Mouse (Mus musculus) kidney, postnatal 36 days (tissue): ENCODE results near the gene Tasp1.
"Not testable (repeated sequence)": the region's sequence is repeated elsewhere in the genome, so short reads cannot be mapped to it uniquely, and the experiment has no call there.

Experiments
- DNase-seq, 2 experiments: peaks; one replicate each; pipeline ENCODE4 v3.0.0; 2021 to 2022; ENCODE audit warnings: mixed read lengths in 2 of 2

The Tasp1 gene

DNA sequence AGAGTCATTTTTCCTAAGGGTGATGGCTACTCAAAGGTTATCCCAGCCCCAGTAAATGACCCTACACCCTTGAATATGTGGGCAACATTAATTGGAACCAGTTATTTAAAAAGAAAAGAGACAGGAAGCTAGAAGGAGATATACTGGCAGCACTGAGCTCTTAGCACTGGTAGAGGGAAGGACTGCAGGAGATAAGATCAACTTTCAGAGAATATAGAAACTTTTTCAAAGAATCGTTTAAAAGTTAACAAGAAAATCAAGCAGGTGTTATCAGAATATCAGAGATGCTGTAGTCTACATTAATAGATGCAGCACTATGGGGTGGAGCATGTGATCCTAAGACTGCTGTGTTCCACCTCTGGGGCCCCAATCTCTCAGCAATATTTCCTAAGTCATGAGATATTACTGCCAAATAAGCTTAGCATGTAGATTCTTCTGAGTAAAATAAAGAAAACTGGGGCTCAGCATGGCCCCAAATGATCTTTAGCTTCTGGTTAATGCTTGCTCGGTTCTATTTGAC lies 14.9 kb downstream of the Tasp1 start:
- no peak for DNase-seq

DNA sequence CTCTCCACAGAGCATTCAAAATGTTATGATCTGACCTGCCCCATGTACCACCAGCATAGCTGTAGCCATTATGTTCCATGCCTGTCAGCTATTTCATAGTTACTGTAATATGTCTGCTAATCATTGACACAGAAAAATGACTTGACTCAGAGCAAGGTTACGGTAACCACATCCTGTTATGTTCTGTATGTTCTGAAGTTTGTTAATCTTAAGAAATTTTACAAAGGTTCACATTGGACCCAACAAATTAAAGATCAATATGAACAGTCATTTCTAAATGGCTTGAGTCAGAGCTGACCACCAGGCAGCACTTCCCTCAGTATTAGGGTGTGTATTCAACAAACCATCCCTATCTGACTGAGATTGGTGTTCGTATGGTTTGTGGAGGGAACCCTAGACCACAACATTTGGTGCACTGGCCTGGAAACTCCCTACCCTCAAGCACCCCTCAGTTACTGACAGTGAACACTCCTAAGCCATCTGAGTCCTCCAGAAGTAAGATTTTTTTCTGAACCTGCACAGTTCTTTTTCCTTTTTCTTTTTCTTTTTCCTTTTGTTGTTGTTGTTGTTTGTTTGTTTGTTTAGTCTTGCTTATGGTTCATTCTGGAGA lies 24.0 kb downstream of the Tasp1 start:
- no peak for DNase-seq

DNA sequence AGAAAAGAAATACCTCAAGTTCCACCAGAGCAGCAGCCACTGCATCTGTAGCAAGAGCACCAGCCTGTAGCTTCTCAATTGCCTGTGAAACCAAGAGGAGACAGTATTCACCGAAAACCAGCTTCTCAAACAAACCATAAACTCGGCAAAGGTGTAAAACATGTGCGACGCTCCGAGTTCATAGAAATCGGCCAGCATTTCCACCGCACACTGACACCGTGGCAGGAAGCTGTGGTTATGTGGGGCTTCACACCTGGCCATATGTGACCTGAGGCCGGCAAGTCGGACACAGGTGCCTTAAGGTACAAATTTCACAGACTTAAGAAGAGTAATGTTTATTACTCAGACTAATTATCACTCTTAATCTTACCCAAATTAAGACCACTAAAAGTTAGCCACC lies 24.5 kb downstream of the Tasp1 start:
- no peak for DNase-seq

DNA sequence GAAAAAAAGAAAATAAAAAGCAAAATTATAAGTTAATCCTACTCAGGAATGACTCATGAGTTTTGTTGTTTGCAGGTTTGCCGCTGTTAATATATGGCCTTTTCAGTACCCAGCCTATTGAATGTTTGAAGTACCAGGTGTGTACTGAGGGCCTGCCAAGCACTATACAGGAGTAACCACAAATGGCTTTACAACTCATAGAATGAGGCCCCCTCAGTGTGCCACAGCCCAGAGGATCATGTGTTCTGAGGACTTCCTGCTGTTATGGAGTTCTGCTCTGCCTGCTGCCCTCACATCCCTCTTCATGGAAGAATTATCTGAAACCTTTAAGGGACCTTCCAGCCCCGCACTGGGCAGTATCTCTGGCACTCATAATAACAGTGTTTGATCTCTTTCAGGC lies 29.1 kb downstream of the Tasp1 start:
- no peak for DNase-seq

DNA sequence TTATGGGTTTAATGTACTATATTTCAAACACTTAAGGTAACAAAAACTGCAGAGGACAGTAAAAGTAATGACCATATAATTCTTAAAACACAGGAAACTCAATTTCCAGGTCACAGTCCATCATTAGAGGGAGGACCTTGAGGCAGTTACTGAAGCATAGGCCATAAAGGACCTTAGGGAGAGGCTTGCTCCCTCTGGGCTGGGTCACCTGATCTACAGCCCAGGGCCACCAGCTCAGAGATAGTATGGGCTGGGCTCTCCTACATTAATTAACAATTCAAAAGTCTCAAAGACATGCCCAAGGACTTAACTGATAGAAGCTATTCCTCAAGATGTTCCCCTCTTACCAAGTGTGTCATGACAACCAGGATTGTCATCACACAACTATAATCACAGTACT lies 29.8 kb downstream of the Tasp1 start:
- DNase-seq, result no peak

DNA sequence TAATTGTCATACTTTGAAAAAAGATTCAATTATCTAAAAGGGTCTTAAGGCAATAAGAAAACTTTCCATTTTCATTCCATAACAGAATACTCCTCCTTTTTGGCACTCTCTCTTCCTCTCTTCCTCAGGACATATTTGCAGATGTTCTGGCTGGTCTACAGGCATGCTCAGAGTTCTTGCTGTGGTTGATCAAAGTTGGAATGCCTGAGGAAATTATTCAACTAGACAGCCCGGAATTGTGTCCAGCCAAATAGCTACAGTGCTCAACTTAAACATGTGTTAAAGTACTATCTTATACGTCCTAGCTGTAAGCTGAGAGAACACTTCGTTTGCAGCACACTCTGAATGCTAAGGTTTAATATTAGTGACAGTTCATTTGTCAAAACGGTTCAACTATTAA lies 41.7 kb downstream of the Tasp1 start:
- DNase-seq, result no peak

DNA sequence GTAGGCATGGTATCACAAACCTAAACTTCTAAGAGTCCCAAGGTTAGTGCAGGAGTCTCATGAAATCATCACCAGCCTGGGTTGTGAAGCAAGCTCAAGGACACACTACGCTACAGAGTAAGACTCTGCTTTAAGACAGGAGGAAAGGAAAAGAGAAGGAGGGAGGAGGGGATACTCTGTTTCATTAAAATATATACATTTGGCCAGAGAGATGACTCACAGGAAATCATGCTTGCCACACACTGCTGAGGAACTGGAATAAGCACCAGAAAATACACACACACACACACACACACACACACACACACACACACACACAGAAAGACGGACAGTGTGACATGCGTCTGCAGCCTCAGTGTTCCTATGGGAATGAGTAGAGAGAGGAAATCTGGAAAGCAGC lies 59.2 kb downstream of the Tasp1 start:
- DNase-seq, result no peak

DNA sequence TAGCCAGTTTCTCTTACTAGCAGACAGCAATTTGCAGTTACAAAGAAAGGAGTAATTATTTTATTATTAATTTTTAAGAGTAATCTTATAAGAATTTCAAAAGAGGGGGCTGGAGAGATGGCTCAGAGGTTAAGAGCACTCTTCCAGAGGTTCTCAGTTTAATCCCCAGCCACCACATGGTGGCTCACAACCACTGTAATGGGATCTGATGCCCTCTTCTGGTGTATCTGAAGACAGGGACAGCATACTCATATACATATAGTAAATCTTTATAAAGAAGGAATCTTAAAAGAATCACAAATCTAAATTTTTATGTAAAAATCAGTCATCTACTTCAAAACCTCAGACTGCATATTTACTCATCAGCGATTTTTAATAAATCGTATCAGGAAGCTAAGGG lies 68.4 kb downstream of the Tasp1 start:
- no peak for DNase-seq

DNA sequence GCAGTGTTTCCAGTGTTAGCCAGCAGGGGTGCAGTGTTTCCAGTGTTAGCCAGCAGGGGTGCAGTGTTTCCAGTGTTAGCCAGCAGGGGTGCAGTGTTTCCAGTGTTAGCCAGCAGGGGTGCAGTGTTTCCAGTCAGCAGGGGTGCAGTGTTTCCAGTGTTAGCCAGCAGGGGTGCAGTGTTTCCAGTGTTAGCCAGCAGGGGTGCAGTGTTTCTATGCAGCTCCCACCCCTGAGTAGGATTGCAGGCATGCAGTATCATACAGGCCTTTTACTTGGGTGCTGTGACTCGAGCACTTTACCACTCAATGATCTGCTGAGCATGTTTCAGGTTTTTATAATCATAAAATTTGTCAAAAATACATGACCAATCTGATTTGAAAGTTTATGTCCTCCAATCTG lies 76.7 kb downstream of the Tasp1 start:
- DNase-seq, result not testable (repeated sequence)

DNA sequence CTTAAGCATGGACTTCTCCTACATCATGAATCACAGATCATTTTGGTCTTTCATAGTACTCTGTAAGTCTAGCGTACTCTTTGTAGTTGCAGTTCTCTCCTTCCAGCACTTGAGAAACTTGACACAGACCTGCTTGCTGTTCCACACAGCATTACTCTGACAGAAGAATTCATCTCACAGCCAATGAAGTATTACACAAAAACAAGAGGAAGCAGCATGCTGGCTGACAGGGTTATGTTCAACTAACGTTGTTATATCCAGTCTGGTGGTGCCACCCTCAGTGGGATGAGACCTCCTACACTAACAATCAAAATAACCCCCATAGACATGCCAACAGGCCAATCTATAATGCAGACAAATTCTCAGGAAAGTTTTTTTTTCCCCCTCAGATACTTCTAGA lies 99.2 kb downstream of the Tasp1 start:
- DNase-seq, result no peak

DNA sequence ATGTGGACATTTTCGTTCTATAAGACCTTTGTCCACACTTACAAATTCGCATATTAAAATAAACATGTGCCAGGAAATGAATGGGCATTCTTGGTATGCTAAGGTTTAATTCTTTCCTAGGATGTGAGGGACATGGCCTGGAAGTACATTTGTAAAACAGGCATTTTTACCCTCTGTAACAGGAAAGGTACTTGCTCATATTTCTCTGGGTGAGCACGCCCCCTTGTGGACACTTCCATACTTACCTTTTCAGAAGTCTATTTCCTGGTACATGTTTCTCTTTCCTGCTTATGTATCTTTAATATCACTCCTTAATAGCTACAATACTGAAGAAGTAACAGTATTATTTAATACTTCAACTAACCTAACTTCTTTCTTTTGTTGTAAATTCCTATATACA lies 100.3 kb downstream of the Tasp1 start:
- DNase-seq, result peak; percentile 21 to 75

DNA sequence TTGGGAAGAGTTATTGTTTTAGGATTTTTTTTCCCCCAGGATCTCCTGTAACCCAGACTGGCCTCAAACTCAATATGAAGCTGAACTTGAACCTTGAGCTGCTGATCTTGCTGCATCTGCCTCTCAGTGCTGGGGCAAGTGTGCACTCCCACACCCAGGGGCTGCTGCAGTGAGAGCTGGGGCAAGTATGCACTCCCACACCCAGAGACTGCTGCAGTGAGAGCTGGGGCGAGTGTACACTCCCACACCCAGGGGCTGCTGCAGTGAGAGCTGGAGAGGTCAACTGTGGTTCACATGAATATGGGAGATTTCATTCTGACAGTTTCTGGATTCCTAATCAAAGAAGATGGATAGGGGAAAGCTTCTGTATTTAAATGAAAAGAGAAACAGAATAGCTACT lies 117.8 kb downstream of the Tasp1 start:
- DNase-seq, result no peak

DNA sequence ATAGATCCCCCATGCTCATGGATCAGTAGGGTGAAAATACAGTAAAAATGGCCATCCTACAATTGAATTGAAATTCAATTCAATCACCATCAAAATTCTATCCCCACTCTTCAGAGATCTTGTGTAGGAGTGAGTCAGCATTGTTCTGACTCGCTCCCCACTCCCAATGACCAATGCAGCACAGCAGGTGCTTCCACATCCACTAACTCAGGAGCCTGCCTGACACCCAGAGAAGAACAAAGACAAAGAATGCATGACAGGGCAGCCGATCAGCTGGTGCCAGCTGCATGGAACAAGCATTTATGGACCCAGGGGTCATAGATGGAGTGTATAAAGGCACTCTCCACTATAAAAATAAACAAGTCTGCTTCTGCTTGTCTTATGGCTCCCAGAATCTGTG lies 129.0 kb downstream of the Tasp1 start:
- no peak for DNase-seq

DNA sequence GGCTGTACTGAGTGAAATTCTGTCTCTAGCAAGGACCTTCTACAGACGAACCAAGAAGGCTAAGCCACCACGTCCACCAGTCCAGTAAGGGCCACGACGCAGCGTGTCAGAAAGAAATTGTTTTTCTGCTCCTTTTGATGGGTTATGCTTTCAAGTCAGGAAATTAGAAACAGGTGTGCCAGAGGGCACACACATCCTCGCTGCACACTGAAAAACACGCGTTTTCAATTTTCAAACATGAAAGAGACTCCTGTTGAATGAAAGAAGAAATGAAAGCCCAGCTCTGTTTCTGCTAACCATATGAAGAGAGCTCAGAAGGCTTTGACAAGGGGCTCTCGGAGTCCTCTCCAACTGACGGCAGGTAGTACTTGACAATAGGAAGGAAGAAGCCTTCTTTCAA lies 132.0 kb downstream of the Tasp1 start:
- DNase-seq, result no peak

DNA sequence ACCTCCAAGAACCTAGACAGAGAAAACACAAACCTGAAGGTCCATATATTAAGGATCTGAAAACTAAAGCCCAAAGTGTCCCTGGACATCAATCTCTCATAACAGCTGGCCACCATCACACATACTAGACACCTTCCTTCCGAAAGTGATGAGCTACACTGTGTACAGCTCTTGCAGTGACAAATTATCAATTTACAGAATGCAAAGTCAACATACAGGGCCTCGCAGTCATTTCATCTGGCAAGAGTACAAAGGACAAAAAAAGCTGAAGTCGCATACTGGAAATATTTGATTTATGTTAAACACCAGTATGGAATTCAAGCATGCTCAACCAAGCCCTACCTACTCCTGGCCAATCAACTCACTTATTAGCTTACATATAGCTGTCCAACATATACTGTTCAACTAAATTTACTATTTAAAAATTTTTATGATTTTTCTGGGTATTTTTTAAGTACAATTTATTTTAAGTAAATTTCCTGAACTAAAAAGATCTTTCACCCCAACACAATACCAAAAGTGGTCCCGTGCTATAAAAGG lies 132.5 kb downstream of the Tasp1 start:
- DNase-seq, result no peak

DNA sequence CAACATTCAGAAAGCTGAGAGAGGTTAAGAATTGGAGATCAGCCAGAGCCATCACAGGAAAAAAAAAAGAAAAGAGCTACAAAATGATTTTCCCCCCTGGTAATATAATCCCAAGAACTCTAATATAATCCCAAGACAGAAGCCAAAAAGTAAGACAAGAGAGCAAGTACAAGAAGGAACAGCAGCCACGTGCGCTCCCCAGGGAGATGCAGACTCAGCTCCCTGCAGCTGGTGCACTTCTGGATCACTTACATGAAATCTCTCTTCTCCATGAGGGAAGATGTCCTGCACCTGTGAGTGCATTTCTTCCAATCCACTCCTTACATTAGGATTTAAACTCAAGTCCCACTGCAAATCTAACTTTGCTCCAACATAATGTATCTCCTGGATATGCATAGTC lies 134.4 kb downstream of the Tasp1 start:
- DNase-seq, result no peak

DNA sequence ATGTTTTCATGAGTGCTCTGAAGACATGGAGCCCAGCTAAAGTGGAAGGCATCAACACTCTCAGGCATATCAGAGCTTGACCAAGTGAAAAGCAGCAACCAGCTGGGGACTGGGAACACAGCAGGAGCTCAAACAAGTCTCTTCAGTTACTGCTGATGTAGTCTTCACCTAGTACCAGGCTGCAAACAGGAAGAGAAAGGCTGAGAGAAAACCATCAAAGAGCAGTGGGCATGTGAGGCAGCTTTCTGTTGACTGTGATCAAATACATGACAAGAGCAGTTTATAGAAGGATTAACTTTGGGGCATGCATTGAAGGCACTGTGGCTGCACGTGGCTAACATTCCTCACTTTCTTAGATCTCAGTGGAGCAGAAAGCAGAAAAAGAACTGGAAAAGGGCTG lies 141.7 kb downstream of the Tasp1 start:
- no peak for DNase-seq

DNA sequence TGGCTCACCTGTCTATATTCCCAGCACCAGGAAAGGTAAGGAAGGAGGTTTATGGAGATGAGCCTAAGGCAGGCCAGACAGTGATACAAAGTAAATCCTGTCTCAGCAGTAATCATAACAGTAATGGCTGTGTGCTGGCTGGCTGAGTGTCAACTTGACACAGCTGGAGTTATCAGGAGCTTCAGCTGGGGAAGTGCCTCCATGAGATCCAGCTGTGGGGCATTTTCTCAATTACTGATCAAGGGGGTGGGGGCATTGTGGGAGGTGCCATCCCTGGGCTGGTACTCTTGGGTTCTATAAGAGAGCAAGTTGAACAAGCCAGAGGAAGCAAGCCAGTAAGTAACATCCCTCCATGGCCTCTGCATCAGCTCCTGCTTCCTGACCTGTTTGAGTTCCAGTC lies 145.2 kb downstream of the Tasp1 start:
- not testable (repeated sequence) for DNase-seq

DNA sequence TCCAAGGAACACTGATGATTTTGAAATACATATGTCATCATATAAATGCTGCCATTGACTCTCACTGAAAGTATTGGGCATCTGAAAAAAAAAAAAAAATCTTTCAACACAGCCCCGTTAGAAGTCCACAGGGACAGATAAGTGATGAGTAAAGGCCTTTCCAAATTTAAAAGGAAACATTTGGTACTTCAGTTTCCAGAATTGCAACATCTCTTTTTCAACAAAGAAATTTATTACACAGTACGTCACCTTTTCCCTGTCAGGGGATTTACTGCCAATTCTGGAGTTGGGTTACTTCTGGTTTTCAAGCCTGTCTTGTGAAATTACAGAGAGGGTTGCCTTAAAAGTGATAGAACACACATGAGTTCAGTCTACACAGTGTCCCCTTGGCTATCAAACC lies 146.8 kb downstream of the Tasp1 start:
- peak in 1 of 2 experiments; percentile 3 for DNase-seq

DNA sequence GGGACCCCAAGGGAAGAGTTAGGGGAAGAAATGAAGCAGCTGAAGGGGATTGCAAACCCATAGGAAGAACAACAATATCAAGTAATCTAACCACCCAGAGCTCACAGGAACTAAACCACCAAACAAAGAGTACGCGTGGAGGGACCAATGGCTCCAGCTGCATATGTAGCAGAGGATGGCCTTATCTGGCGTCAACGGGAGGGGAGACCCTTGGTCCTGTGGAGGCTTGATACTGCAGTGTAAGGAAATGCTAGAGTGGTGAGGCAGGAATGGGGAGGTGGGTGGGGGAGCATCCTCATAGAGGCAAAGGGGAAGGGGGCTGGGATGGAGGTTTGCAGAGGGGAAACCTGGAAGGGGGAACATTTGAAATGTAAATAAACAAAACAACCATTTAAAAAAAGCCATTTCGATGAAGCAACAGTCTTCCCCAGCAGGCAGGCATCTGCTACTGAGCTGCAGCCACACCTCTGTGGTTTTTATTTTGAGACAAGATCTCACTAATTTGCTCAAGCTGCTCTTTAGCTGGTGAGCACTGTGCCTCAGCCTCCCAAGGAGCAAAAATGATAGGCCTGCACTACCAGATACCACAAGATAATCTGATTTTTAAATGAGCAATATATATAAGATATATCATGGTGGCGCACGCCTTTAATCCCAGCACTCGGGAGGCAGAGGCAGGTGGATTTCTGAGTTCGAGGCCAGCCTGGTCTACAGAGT lies 160.0 kb downstream of the Tasp1 start:
- no peak for DNase-seq

DNA sequence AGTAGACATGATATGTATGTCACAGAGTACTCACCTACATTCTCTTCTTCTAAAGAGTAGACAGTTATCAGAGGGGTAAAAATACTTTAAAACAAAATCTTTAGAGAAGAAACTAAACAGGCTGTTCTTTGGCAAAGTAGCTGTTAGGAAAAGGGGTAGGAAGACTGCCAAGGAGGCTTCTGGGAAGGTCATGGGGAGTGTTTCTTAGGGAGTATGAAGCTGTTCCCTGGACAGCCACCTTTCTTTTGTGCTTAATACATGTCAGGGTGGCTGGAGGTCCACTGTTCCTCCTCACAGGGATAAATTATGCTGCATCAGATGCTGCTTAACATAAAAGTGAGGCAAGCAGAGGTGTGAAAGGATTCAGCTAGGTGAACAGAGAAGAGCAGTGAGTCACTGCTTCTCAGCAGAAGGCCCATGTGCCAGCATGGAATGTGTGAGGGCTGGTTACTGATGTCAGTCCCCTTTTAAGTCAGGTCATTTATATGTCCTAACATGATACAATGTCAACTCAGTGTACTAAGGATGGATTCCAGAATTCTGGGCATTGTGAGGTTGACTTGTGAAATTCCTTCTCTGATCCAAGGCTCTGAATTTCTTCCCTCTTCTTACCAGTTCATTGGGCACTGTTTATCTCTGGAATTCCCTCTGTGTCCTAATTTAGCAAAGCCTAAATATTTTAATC lies 175.1 kb downstream of the Tasp1 start:
- no peak for DNase-seq

DNA sequence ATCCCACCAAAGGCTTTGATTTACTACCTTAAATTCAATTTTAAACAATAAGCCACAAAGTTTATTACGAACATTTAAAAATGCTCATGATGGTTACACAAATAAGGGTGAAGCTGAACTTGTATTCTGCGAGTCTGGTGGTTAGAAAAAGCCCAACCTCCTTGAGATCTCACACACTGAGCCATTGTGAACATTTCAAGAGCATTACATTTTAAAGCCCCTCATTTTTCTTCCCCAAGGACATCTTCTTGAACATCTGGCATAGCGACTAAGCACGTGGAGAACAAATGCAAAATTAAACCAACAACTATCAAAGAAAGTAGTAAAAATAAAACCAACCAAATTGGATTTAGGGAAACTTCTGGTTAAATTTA lies 182.4 kb downstream of the Tasp1 start:
- no peak for DNase-seq

DNA sequence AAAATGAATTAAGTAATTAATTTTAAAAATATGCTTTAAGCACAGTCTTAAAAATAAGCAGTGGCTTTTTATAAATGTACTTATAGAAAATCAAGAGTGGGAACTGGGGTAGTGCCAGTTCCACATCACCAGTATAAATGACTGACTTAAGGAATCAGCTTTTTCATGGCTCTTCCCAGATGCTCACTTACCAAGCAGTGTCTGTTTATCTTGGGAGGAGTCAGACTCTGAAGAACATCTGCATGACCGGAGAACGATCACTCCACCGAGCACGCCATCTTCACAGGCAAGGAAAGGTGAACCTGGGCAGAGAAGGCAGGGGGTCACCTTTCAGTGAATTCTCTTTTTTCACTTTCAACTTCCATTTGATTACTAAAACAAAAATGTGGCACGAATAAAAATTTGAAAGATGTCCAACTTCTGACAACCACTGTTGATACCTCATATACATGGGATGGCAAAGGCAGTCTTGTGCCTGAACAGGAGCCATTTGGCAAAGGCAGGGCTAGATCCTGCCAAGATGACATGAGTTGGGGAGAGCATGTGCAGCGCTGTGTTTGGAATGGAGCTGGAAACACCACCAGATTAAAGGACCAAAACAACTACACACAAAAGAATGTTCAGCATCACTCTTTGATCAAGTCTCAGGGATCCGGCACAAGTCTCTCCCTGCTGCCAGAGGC lies 182.9 kb downstream of the Tasp1 start:
- no peak for DNase-seq
